Mouse (Mus musculus) G1E (cell line): ENCODE measurements around the gene Rpl26. TPM values are rescaled to one million over a fixed set of nuclear protein-coding genes. Genes with fewer than 3 reads are reported as not detected.

ENCODE experiments used
- ATAC-seq: 2 replicates; pipeline ENCODE4 v1.8.0; 2016; ENCODE audit warnings: mild to moderate bottlenecking; ENCODE audit not compliant: insufficient number of reproducible peaks, poor library complexity, low FRiP score, severe bottlenecking; ENCODE audit errors: extremely low read depth
- DNase-seq: peaks from one replicate; pipeline ENCODE4 v3.0.0; 2012; ENCODE audit warnings: low spot score
- H3K27me3 ChIP-seq: 2 replicates; pipeline ENCODE4 v1.6.1; 2012; ENCODE audit warnings: mild to moderate bottlenecking, low read length, inconsistent platforms; ENCODE audit not compliant: insufficient read depth
- H3K36me3 ChIP-seq: replicated peaks from 2 replicates; pipeline ENCODE3; 2012; ENCODE audit warnings: mild to moderate bottlenecking, inconsistent platforms
- H3K4me1 ChIP-seq: 2 replicates; pipeline ENCODE4 v1.6.1; 2012; ENCODE audit warnings: low read depth, low read length, inconsistent platforms, mixed read lengths; ENCODE audit not compliant: insufficient read depth
- H3K4me3 ChIP-seq: 2 replicates; pipeline ENCODE4 v1.5.1; 2012; ENCODE audit warnings: low read depth, mild to moderate bottlenecking, inconsistent platforms, low read length, moderate library complexity, mixed read lengths
- H3K9me3 ChIP-seq: replicated peaks from 2 replicates; pipeline ENCODE4 v1.6.1; 2012; ENCODE audit warnings: inconsistent platforms
- CTCF ChIP-seq: IDR thresholded peaks from 2 replicates; pipeline ENCODE4 v1.5.1; 2012; ENCODE audit warnings: low read depth, low read length, inconsistent platforms, mixed read lengths
- GATA1 ChIP-seq: IDR thresholded peaks from 2 replicates; pipeline ENCODE4 v1.6.1; 2012; ENCODE audit warnings: borderline replicate concordance, low read length, inconsistent platforms, mixed read lengths
- GATA2 ChIP-seq: IDR thresholded peaks from 2 replicates; pipeline ENCODE4 v1.6.1; 2012; ENCODE audit warnings: low read depth, low read length, inconsistent platforms, borderline replicate concordance
- POLR2AphosphoS5 ChIP-seq: IDR thresholded peaks from 2 replicates; pipeline ENCODE4 v1.6.1; 2012; ENCODE audit warnings: low read depth, low read length, inconsistent platforms; ENCODE audit not compliant: insufficient replicate concordance
- TAL1 ChIP-seq: conservative IDR thresholded peaks from 2 replicates; pipeline ENCODE4 v1.6.1; 2012; ENCODE audit warnings: low read depth, low read length, inconsistent platforms, mixed read lengths
- polyA plus RNA-seq: library from polyadenylated mRNA; stranded (reverse); fragments of >175 nt; gene quantifications from 2 replicates; pipeline ENCODE4 v1.2.3, GENCODE M21; 2012
- total RNA-seq, 2 experiments: library from RNA; stranded (forward) in 1 of 2; stranded (reverse) in 1 of 2; fragments of 200-1000 nt in 1 of 2; fragments of >200 nt in 1 of 2; fragmentation: Nextera tagmentation in 1 of 2; gene quantifications; 2 replicates each; pipeline ENCODE4 v1.2.3; 2014 to 2017

Gene Rpl26
- total and polyA plus RNA-seq, 3 experiments: 273 to 4,820 (median 1,719) TPM

DNA sequence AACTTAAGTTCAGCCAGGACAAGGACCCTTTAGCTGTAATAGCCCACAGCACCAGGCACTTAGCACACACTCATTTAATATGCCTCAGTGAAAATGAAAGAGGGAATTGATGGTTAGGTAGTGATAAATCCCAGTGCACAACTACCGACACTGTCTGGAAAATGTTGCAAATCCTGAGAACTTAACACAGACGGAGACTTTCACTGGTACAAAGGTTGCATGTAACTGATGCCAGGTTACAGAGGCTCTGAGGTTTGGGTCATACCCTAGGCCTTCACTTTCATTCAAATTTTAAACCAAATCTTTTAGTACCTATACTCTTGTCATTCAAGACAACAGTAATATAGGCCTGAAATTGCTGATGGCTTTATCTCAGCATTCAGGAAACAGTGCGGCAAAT, 44.1 kb upstream of the Rpl26 start:
- ATAC-seq (no peak), DNase-seq (no peak)
- H3K9me3 ChIP-seq: no peaks in the 10 kb centered on the region
- peaks cover 24% of the 10 kb centered on the region for H3K27me3 ChIP-seq
- TF ChIP-seq CTCF (no peak), GATA1 (no peak), TAL1 (no peak), GATA2 (no peak), POLR2AphosphoS5 (no peak)
- no peaks in the 10 kb centered on the region for H3K36me3 ChIP-seq
- H3K4me1 ChIP-seq: peaks cover 23% of the 10 kb centered on the region
- H3K4me3 ChIP-seq: no peak overlapping the region

GRCm38 (mm10) chr11:68859943-68860593, 41.3 kb upstream of the Rpl26 start:
- TF ChIP-seq TAL1: no peak
- TF ChIP-seq GATA2: no peak
- no peak for TF ChIP-seq CTCF
- TF ChIP-seq POLR2AphosphoS5: no peak
- ATAC-seq: no peak
- no peak for DNase-seq
- H3K36me3 ChIP-seq: no peaks in the 10 kb centered on the region
- H3K9me3 ChIP-seq: no peaks in the 10 kb centered on the region
- peaks cover 26% of the 10 kb centered on the region for H3K4me1 ChIP-seq
- H3K27me3 ChIP-seq: peaks cover 33% of the 10 kb centered on the region
- no peak overlapping the region for H3K4me3 ChIP-seq

DNA sequence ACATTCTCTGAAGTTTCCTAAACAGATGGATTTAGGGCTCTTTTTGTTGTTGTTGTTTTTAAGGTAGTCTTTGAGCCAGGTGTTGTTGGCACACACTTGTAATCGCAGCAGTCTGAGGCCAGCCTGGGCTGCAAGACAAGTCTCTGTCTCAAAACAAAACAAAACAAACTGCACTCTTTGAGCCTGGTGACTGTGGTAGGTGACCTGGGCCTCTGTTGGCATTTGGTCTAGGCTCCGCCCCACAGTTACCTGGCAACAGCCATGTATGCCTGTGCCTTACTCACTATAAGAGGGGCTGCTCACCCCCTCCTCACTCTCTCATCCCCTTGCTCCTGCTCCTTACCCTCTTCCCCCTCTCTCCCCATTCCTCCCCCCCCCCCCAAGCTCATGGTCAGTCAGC, 39.1 kb upstream of the Rpl26 start:
- Histone ChIP-seq H3K9me3 (no peaks in the 10 kb centered on the region), H3K36me3 (no peaks in the 10 kb centered on the region), H3K27me3 (peaks cover 41% of the 10 kb centered on the region), H3K4me3 (no peak overlapping the region), H3K4me1 (peaks cover 18% of the 10 kb centered on the region)
- ATAC-seq: no peak
- TF ChIP-seq GATA2 (no peak), POLR2AphosphoS5 (no peak), TAL1 (no peak), GATA1 (no peak), CTCF (no peak)
- no peak for DNase-seq

- ATAC-seq: no peak
- Histone ChIP-seq H3K36me3 (no peaks in the 10 kb centered on the region), H3K27me3 (peaks cover 41% of the 10 kb centered on the region), H3K4me1 (peaks cover 18% of the 10 kb centered on the region), H3K9me3 (no peaks in the 10 kb centered on the region), H3K4me3 (no peak overlapping the region)
- DNase-seq: no peak
- TF ChIP-seq POLR2AphosphoS5 (no peak), GATA2 (no peak), GATA1 (no peak), CTCF (no peak), TAL1 (no peak)
These were observed 37.7 kb upstream of the Rpl26 start for GRCm38 (mm10) chr11:68863631-68864091.

GRCm38 (mm10) chr11:68864544-68865189, 36.7 kb upstream of the Rpl26 start:
- TF ChIP-seq TAL1 (no peak), CTCF (no peak), GATA1 (no peak), GATA2 (no peak), POLR2AphosphoS5 (no peak)

DNA sequence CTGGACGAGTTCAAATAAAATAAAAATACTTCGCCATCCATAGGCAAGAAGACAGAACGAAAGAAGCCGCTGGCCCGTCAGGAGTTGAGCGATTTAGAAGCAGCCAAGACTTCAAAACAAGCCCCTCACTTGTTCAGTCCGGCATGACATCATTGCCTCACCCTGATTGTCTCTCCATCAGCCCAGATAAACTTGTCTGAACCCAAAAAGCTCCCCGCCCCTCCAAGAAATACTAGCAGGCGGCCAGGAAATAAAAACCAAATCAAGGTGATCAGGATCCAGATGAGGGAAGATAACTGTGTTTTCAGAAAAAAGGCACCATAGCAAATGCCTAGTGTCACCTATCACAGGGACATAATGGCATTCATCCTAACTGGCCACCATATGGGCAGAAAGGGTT, 30.1 kb upstream of the Rpl26 start:
- ATAC-seq (no peak), DNase-seq (no peak)
- H3K4me3 ChIP-seq: no peak overlapping the region
- H3K9me3 ChIP-seq: no peaks in the 10 kb centered on the region
- TF ChIP-seq GATA1: no peak
- TF ChIP-seq GATA2: no peak
- TF ChIP-seq POLR2AphosphoS5: no peak
- no peak for TF ChIP-seq CTCF
- TF ChIP-seq TAL1: no peak
- peaks cover 27% of the 10 kb centered on the region; the same call in 1 of the 2 replicates for H3K27me3 ChIP-seq
- no peaks in the 10 kb centered on the region for H3K36me3 ChIP-seq
- no peaks in the 10 kb centered on the region; the same call in 1 of the 2 replicates for H3K4me1 ChIP-seq

More at GRCm38 (mm10) chr11:68864544-68865189, 36.7 kb upstream of the Rpl26 start:
- H3K36me3 ChIP-seq: no peaks in the 10 kb centered on the region
- DNase-seq (peak; percentile 13), ATAC-seq (no peak)
- H3K27me3 ChIP-seq: peaks cover 35% of the 10 kb centered on the region
- H3K9me3 ChIP-seq: no peaks in the 10 kb centered on the region
- H3K4me1 ChIP-seq: peaks cover 15% of the 10 kb centered on the region
- no peak overlapping the region for H3K4me3 ChIP-seq

- ATAC-seq (no peak), DNase-seq (no peak)
These were observed 29.6 kb upstream of the Rpl26 start, which contains the start of gene Ndel1 for GRCm38 (mm10) chr11:68871748-68872147. Ndel1 (minus strand) TSS chr11:68871858.

More at GRCm38 (mm10) chr11:68871748-68872147, 29.6 kb upstream of the Rpl26 start, which contains the start of gene Ndel1:
- Histone ChIP-seq H3K27me3 (peaks cover 24% of the 10 kb centered on the region; the same call in 1 of the 2 replicates), H3K9me3 (no peaks in the 10 kb centered on the region), H3K36me3 (no peaks in the 10 kb centered on the region), H3K4me3 (no peak within 1 kb of the TSS), H3K4me1 (no peaks in the 10 kb centered on the region)
- TF ChIP-seq GATA2: no peak
- TF ChIP-seq POLR2AphosphoS5: no peak
- no peak for TF ChIP-seq GATA1
- no peak for TF ChIP-seq TAL1
- no peak for TF ChIP-seq CTCF
